Mouse (Mus musculus) bone marrow, adult 2 months (tissue): ENCODE results near the gene Hp1bp3. TPM values are rescaled to one million over a fixed set of nuclear protein-coding genes. Genes with fewer than 3 reads are reported as not detected.

ENCODE experiments used
- H3K27ac ChIP-seq: fragments of 200-500 bp; 2 replicates; pipeline ENCODE4 v1.5.1; 2012; ENCODE audit warnings: low read depth, mild to moderate bottlenecking, control low read depth, inconsistent platforms, low read length; ENCODE audit not compliant: control insufficient read depth, poor library complexity, insufficient read depth
- H3K4me1 ChIP-seq: fragments of 200-500 bp; 2 replicates; pipeline ENCODE4 v1.6.1; 2011; ENCODE audit warnings: low read length; ENCODE audit not compliant: control insufficient read depth, insufficient read depth
- H3K4me3 ChIP-seq: fragments of 200-500 bp; replicated peaks from 2 replicates; pipeline ENCODE3; 2011; ENCODE audit warnings: mild to moderate bottlenecking, low read depth, low read length, control low read depth; ENCODE audit not compliant: control insufficient read depth
- CTCF ChIP-seq: fragments of 200-500 bp; IDR thresholded peaks from 2 replicates; pipeline ENCODE4 v1.5.1; 2011; ENCODE audit warnings: low read length, control low read depth; ENCODE audit not compliant: control insufficient read depth, insufficient read depth
- POLR2A ChIP-seq: fragments of 200-500 bp; IDR thresholded peaks from 2 replicates; pipeline ENCODE4 v1.6.1; 2011; ENCODE audit warnings: low read depth, mild to moderate bottlenecking, control low read depth, low read length, borderline replicate concordance; ENCODE audit not compliant: control insufficient read depth
- WGBS: fragments of 180-500 bp; shearing (Covaris S2); methylation state at CpG from one replicate; pipeline ENCODE4 v1.1.7; 2018; 5-methylcytosine and 5-hydroxymethylcytosine counted together
- polyA plus RNA-seq: library from polyadenylated mRNA; stranded (reverse); fragments of >200 nt; gene quantifications from 2 replicates; pipeline ENCODE4 v1.2.4, GENCODE M21; 2011; ENCODE audit warnings: low replicate concordance; ENCODE audit not compliant: missing spikeins, insufficient read depth, insufficient read length

The Hp1bp3 gene
- polyA plus RNA-seq, 1 experiment = 226 TPM

- peak overlapping the region; percentile 23 for H3K27ac ChIP-seq
- 3% methylated on average over 5 of the region's 5 CpGs for WGBS
- peaks cover 9% of the 10 kb centered on the region; the same call in 1 of the 2 replicates for H3K4me1 ChIP-seq
- no peak overlapping the region for H3K4me3 ChIP-seq
- no peak for TF ChIP-seq CTCF
- TF ChIP-seq POLR2A = no peak
Observed at GRCm38 (mm10) chr4:138259482-138259881, 43.4 kb downstream of the Hp1bp3 start.

GRCm38 (mm10) chr4:138261843-138262681 lies 46.0 kb downstream of the Hp1bp3 start:
- Histone ChIP-seq H3K4me1 (peaks cover 9% of the 10 kb centered on the region; the same call in 1 of the 2 replicates), H3K27ac (no peak overlapping the region), H3K4me3 (peak overlapping the region; percentile 76)
- WGBS = under 1% methylated on average over 78 of the region's 78 CpGs
- TF ChIP-seq POLR2A (peak; percentile 30; the same call in 1 of the 2 replicates), CTCF (no peak)

- no peaks in the 10 kb centered on the region; the same call in 1 of the 2 replicates for H3K4me1 ChIP-seq
- TF ChIP-seq CTCF (no peak), POLR2A (no peak)
- WGBS = 85% methylated on average over 10 of the region's 10 CpGs
- no peak overlapping the region for H3K4me3 ChIP-seq
- H3K27ac ChIP-seq = no peak overlapping the region
Observed at GRCm38 (mm10) chr4:138267869-138268268, 51.8 kb downstream of the Hp1bp3 start.

GRCm38 (mm10) chr4:138272011-138272997 lies 56.2 kb downstream of the Hp1bp3 start:
- Histone ChIP-seq H3K27ac (no peak overlapping the region; the same call in 1 of the 2 replicates), H3K4me3 (no peak overlapping the region), H3K4me1 (no peaks in the 10 kb centered on the region; the same call in 1 of the 2 replicates)
- WGBS = 82% methylated on average over 14 of the region's 14 CpGs
- TF ChIP-seq CTCF = no peak

- H3K4me1 ChIP-seq = no peaks in the 10 kb centered on the region
- no peak overlapping the region for H3K4me3 ChIP-seq
- no peak for TF ChIP-seq POLR2A
- no peak for TF ChIP-seq CTCF
- WGBS = 85% methylated on average over 7 of the region's 7 CpGs
- H3K27ac ChIP-seq = no peak overlapping the region
Observed at GRCm38 (mm10) chr4:138278346-138278745, 62.2 kb downstream of the Hp1bp3 start.

- Histone ChIP-seq H3K27ac (no peak overlapping the region), H3K4me1 (no peaks in the 10 kb centered on the region), H3K4me3 (no peak overlapping the region)
- no peak for TF ChIP-seq POLR2A
- TF ChIP-seq CTCF = peak; percentile 100
- 19% methylated on average over 4 of the region's 4 CpGs for WGBS
Observed at GRCm38 (mm10) chr4:138282834-138283233, 66.7 kb downstream of the Hp1bp3 start.

GRCm38 (mm10) chr4:138286411-138286810 lies 70.3 kb downstream of the Hp1bp3 start:
- no peak for TF ChIP-seq CTCF
- TF ChIP-seq POLR2A = no peak
- H3K27ac ChIP-seq = no peak overlapping the region
- WGBS = 67% methylated on average over 12 of the region's 12 CpGs
- H3K4me3 ChIP-seq = no peak overlapping the region
- H3K4me1 ChIP-seq = no peaks in the 10 kb centered on the region; the same call in 1 of the 2 replicates

- Histone ChIP-seq H3K27ac (no peak overlapping the region), H3K4me3 (no peak overlapping the region), H3K4me1 (no peaks in the 10 kb centered on the region; the same call in 1 of the 2 replicates)
- no peak for TF ChIP-seq POLR2A
- no peak for TF ChIP-seq CTCF
- WGBS = 60% methylated on average over 7 of the region's 7 CpGs
Observed at GRCm38 (mm10) chr4:138288691-138289090, 72.6 kb downstream of the Hp1bp3 start.
